Mouse (Mus musculus): ENCODE measurements at regions not wholly inside any gene's neighbourhood (a gene's known extent, or its start where the extent isn't known, plus 50 kb on each side); places are given as distances from the start of the nearest gene placed in this dataset.

- no peaks in the 10 kb centered on the region for H3K36me3 ChIP-seq (replicated peaks; ENCODE audit: control insufficient read depth, insufficient read depth, low read depth)
- no peak overlapping the region for H3K4me2 ChIP-seq (ENCODE audit: low read depth)
- no peaks in the 10 kb centered on the region for H3K4me1 ChIP-seq (replicated peaks; ENCODE audit: control insufficient read depth in 2 of 2, insufficient read depth in 2 of 2, low read length in 1 of 2)
- ATAC-seq (ENCODE audit: insufficient read depth) (no peak), DNase-seq (ENCODE audit: low read depth in 3 of 3, low spot score in 3 of 3) (no peak)
- no peaks in the 10 kb centered on the region for H3K27me3 ChIP-seq (ENCODE audit: control insufficient read depth, insufficient read depth, low read length)
- no peak overlapping the region for H3K27ac ChIP-seq
- 63% methylated on average over 1 of the region's 1 CpGs for WGBS (ENCODE audit: insufficient replicate concordance)
- H3K9ac ChIP-seq (replicated peaks): no peak overlapping the region
- H3K9me3 ChIP-seq (ENCODE audit: control insufficient read depth, low read length): no peaks in the 10 kb centered on the region
- H3K4me3 ChIP-seq (ENCODE audit: insufficient read depth in 1 of 2, low read depth in 2 of 2, low read length in 2 of 2): no peak overlapping the region
- TF ChIP-seq EP300 (IDR thresholded peaks at IDR 0.05; ENCODE audit: low read depth): no peak
- no peak for TF ChIP-seq CTCF (IDR thresholded peaks at IDR 0.05; ENCODE audit: low read depth)
These were observed 187.7 kb upstream of the Dlgap1 start for GRCm38 (mm10) chr17:69781201-69781600.

DNA sequence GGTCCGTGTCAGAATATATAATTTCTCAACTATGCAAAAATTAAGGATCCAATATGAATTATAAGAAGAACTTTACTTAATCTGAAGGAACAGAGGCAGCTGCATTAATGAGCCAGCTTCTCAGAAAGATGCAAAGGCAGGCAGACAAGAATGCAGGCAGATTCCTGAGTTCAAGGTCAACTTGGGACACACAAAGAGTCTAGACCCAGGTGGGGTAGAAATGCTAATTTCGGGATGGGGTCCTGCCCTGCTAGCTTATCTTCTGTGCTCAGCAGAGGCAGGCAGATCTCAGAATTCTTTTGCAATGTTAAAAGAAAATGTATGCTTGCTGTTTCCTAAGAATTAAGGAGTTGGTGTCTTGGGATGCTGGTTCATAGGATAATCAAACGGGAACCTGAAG is 181.9 kb upstream of the Dlgap1 start:
- ATAC-seq (ENCODE audit: insufficient read depth) (no peak), DNase-seq (ENCODE audit: low read depth in 3 of 3, low spot score in 3 of 3) (no peak)
- Histone ChIP-seq H3K27me3 (ENCODE audit: control insufficient read depth, insufficient read depth, low read length) (no peaks in the 10 kb centered on the region), H3K4me2 (ENCODE audit: low read depth) (no peak overlapping the region), H3K9ac (replicated peaks) (no peak overlapping the region), H3K9me3 (ENCODE audit: control insufficient read depth, low read length) (no peaks in the 10 kb centered on the region), H3K4me3 (ENCODE audit: insufficient read depth in 1 of 2, low read depth in 2 of 2, low read length in 2 of 2) (no peak overlapping the region), H3K36me3 (replicated peaks; ENCODE audit: control insufficient read depth, insufficient read depth, low read depth) (no peaks in the 10 kb centered on the region), H3K27ac (no peak overlapping the region), H3K4me1 (replicated peaks; ENCODE audit: control insufficient read depth in 2 of 2, insufficient read depth in 2 of 2, low read length in 1 of 2) (no peaks in the 10 kb centered on the region)
- 61% methylated on average over 3 of the region's 3 CpGs for WGBS (ENCODE audit: insufficient replicate concordance)
- TF ChIP-seq CTCF (IDR thresholded peaks at IDR 0.05; ENCODE audit: low read depth): no peak
- no peak for TF ChIP-seq EP300 (IDR thresholded peaks at IDR 0.05; ENCODE audit: low read depth)

DNA sequence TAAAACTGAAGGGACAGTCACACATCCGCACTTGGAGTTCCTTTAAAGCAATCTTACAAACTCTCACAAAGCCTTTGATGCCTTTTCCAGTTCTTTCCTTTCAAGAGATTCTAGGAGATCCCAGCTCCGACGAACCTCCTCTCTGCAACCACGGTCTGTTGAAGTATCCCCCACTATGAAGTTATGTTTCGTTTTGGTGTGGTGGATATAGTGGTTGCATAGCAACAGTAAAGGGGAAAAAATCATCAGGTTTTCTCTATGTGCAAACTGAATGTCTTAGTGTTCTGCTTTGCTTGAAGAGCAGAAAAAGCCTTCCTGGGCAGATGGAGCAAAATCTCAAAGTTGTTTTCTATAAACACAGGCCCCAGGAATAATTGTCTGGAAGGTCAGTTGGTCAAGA is 147.4 kb upstream of the Dlgap1 start:
- no peak overlapping the region for H3K4me3 ChIP-seq (ENCODE audit: insufficient read depth in 1 of 2, low read depth in 2 of 2, low read length in 2 of 2)
- DNase-seq (ENCODE audit: low read depth in 3 of 3, low spot score in 3 of 3) (no peak), ATAC-seq (ENCODE audit: insufficient read depth) (no peak)
- TF ChIP-seq CTCF (IDR thresholded peaks at IDR 0.05; ENCODE audit: low read depth): no peak
- no peak for TF ChIP-seq EP300 (IDR thresholded peaks at IDR 0.05; ENCODE audit: low read depth)
- no peak overlapping the region for H3K27ac ChIP-seq
- H3K36me3 ChIP-seq (replicated peaks; ENCODE audit: control insufficient read depth, insufficient read depth, low read depth): no peaks in the 10 kb centered on the region
- H3K4me1 ChIP-seq (replicated peaks; ENCODE audit: control insufficient read depth in 2 of 2, insufficient read depth in 2 of 2, low read length in 1 of 2): no peaks in the 10 kb centered on the region
- WGBS (ENCODE audit: insufficient replicate concordance): 67% methylated on average over 5 of the region's 5 CpGs
- no peaks in the 10 kb centered on the region; the same call in 1 of the 2 replicates for H3K9me3 ChIP-seq (ENCODE audit: control insufficient read depth, low read length)
- no peak overlapping the region for H3K9ac ChIP-seq (replicated peaks)
- no peaks in the 10 kb centered on the region for H3K27me3 ChIP-seq (ENCODE audit: control insufficient read depth, insufficient read depth, low read length)
- H3K4me2 ChIP-seq (ENCODE audit: low read depth): no peak overlapping the region

DNA sequence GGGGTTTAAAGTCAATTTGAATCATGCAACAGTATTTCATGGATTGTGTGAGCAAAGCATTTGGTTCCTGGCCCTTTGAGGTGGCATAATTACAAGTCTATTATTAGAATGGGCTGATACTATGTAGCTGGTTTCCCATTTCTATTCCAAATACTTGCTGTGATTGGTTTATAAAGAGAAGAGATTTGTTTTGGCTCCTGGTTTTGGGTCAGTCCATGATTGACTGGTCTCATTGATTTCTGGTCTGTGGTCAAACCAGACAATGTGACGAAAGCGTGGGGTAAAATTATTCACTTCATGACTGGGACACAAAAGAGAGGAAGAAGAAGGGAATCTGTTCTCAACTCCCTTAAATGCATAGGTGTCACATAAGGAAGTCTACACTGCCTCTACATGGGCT is 147.0 kb upstream of the Dlgap1 start:
- H3K27me3 ChIP-seq (ENCODE audit: control insufficient read depth, insufficient read depth, low read length): no peaks in the 10 kb centered on the region
- no peaks in the 10 kb centered on the region; the same call in 1 of the 2 replicates for H3K9me3 ChIP-seq (ENCODE audit: control insufficient read depth, low read length)
- no peak overlapping the region for H3K4me2 ChIP-seq (ENCODE audit: low read depth)
- TF ChIP-seq CTCF (IDR thresholded peaks at IDR 0.05; ENCODE audit: low read depth) (no peak), EP300 (IDR thresholded peaks at IDR 0.05; ENCODE audit: low read depth) (no peak)
- WGBS (ENCODE audit: insufficient replicate concordance): 65% methylated on average over 2 of the region's 2 CpGs
- no peak overlapping the region for H3K27ac ChIP-seq
- H3K9ac ChIP-seq (replicated peaks): no peak overlapping the region
- no peak overlapping the region for H3K4me3 ChIP-seq (ENCODE audit: insufficient read depth in 1 of 2, low read depth in 2 of 2, low read length in 2 of 2)
- DNase-seq (ENCODE audit: low read depth in 3 of 3, low spot score in 3 of 3) (no peak), ATAC-seq (ENCODE audit: insufficient read depth) (no peak)
- H3K36me3 ChIP-seq (replicated peaks; ENCODE audit: control insufficient read depth, insufficient read depth, low read depth): no peaks in the 10 kb centered on the region
- H3K4me1 ChIP-seq (replicated peaks; ENCODE audit: control insufficient read depth in 2 of 2, insufficient read depth in 2 of 2, low read length in 1 of 2): no peaks in the 10 kb centered on the region

DNA sequence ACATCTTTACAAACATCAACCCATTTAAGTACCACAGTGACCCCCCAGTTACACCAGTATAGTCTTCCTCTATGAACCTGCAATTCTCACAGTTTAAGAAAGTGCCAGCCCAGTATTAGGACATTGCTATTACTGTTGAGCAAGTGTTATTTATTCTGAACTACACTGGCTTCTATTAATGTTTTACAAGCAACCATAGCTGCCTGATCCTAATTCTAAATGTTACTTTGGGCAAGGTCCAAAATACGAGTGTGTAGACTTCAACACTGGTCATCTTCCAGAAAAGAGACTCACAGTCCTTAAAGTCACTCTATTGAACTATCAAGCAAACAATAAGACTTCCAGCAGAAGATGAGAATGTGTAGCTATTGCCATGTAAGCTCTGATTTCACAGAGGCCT is 146.0 kb upstream of the Dlgap1 start:
- Histone ChIP-seq H3K9me3 (ENCODE audit: control insufficient read depth, low read length) (no peaks in the 10 kb centered on the region; the same call in 1 of the 2 replicates), H3K4me2 (ENCODE audit: low read depth) (no peak overlapping the region), H3K4me1 (replicated peaks; ENCODE audit: control insufficient read depth in 2 of 2, insufficient read depth in 2 of 2, low read length in 1 of 2) (no peaks in the 10 kb centered on the region), H3K4me3 (ENCODE audit: insufficient read depth in 1 of 2, low read depth in 2 of 2, low read length in 2 of 2) (no peak overlapping the region), H3K27ac (no peak overlapping the region), H3K36me3 (replicated peaks; ENCODE audit: control insufficient read depth, insufficient read depth, low read depth) (no peaks in the 10 kb centered on the region), H3K9ac (replicated peaks) (no peak overlapping the region), H3K27me3 (ENCODE audit: control insufficient read depth, insufficient read depth, low read length) (no peaks in the 10 kb centered on the region)
- no peak for ATAC-seq (ENCODE audit: insufficient read depth)
- TF ChIP-seq EP300 (IDR thresholded peaks at IDR 0.05; ENCODE audit: low read depth) (no peak), CTCF (IDR thresholded peaks at IDR 0.05; ENCODE audit: low read depth) (no peak)
- WGBS (ENCODE audit: insufficient replicate concordance): 22% methylated on average over 1 of the region's 1 CpGs
- no peak for DNase-seq (ENCODE audit: low read depth in 3 of 3, low spot score in 3 of 3)
